Mouse (Mus musculus) lung, adult 2 months (tissue): ENCODE measurements around the gene Pdzd11.

Source experiments
- CTCF ChIP-seq: fragments of 200-500 bp; IDR thresholded peaks from 2 replicates; pipeline ENCODE4 v1.5.1; 2011; ENCODE audit warnings: mild to moderate bottlenecking, low read length, control low read depth; ENCODE audit not compliant: insufficient read depth
- POLR2A ChIP-seq: fragments of 200-500 bp; IDR thresholded peaks from 2 replicates; pipeline ENCODE4 v1.6.1; 2011; ENCODE audit warnings: low read depth, mild to moderate bottlenecking, control low read depth, low read length, borderline replicate concordance; ENCODE audit errors: extremely low read depth

DNA sequence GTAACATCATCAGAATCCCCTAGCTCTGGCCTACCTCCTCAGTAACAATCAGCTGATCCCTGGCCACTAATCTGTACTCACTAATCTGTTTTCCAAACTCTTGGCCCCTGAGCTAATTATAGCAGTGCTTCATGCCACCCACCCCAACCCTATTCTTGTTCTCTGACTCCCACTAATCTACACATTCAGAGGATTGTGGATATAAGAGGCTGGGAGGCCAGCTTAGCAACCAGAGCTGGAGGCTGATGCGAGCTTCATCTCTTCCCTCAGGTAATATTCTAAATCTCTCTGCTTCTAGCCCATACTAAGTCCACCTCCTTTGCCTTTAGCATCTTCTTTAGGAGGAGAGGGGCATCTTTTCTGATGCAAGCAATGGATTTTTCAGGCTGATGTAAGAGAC lies 21.1 kb downstream of the Pdzd11 start, which contains the start of gene Arr3:
- TF ChIP-seq CTCF (no peak), POLR2A (no peak)
